Mouse (Mus musculus) left cerebral cortex, adult 9 months (tissue): ENCODE measurements around the gene Psg18.
"Not testable (repeated sequence)": the region's sequence is repeated elsewhere in the genome, so short reads cannot be mapped to it uniquely, and the experiment has no call there.

Source experiments
- DNase-seq, 2 experiments: peaks; one replicate each; pipeline ENCODE4 v3.0.0; 2022; ENCODE audit warnings: low spot score in 2 of 2

Psg18 gene

DNA sequence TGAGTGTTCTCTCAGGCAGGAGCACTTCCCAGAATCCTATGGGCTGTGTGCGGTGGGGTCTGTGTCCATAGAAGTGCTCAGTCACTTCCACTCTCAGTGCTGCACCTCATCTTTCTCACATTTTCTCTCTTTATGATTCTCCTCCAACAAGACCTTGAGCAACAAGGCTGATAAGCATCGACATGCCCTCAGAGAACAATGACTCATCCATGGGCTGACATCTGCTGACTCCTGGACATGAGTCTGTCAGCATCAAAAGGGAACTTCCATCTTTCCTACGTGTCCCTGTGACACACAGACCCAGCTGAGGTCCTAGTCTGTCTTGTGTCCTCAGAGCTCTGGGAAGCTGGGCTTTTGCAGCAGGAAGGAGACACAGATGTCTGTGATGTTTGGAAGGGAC is at the start of gene Psg18:
Gene Psg18, minus strand, starts transcription at position 101 of the 400 bp plus-strand sequence.
- not testable (repeated sequence) for DNase-seq

DNA sequence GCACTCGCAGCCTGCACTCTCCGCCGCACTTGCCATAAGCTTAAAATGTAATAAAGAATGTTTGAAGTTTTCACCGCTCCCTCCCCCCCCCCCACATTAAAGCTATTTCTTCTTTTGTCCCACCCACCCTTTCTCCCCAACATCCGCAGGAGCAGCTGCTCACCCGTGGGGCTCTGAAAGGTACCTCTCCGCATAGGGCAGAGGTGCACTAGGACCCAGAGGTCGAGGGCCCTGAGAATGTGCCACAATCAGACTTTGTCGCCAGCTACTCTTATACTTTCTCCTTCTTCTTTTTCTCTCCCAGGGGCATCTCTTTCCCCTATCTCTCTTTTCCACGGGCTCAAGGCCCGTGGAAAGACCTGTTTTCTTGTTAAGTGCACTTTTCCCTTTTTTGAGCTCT is 48.6 kb upstream of the Psg18 start:
- DNase-seq, result no peak

GRCm38 (mm10) chr7:18402527-18403237 is 47.9 kb upstream of the Psg18 start:
- DNase-seq, result no peak

DNA sequence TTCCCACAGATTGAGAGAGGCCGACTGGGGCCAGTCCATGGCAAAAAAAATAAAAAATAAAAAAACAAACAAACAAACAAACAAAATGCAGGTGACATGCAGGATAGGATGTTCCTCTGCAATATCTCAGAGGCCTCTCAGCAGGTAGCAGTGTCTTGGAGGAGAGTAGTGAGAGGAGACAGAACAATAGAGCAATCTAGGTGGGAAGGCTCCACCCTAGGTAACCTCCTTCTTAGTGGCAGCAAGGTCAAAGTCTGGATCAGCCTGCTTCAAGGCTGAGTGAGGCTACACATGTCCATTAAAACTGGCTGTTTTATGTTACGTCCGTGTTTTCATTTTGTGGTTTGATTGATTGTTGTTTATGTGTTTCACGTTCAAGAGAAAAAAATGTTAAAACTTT is 36.7 kb upstream of the Psg18 start:
- not testable (repeated sequence) for DNase-seq

GRCm38 (mm10) chr7:18378295-18378694 is 23.5 kb upstream of the Psg18 start:
- no peak for DNase-seq

DNA sequence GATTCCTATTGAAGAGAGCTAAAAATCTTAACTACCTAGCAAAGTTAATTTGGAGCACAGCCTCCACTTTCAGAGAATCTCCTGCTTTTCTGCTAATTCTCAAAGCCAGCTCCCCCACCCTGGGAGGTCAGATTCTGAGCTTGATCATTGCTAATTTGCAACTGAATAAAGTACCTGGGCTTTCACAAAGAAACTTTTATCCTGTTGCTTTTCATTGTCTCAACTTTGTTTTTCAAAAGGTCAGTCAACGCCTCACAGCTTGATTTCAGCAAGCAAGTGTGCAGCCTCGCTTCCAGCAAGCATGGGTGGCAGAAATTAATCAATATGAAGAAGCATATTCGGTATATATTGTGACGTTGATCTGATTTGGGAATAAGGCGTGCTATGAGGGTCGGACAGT is 19.4 kb downstream of the Psg18 start:
- DNase-seq, result not testable (repeated sequence)
